Mouse (Mus musculus) forebrain, embryonic 10.5 days (tissue): ENCODE results near the gene Krt7. TPM values are rescaled to one million over a fixed set of nuclear protein-coding genes. Genes with fewer than 3 reads are reported as not detected.
A peak's percentile ranks its signal among the peaks of the same experiment; 100 is the strongest.

ENCODE experiments used
- DNase-seq: peaks from one replicate; pipeline ENCODE4 v3.0.0-alpha.2; 2017; ENCODE audit warnings: low spot score; ENCODE audit errors: extremely low spot score
- H3K27ac ChIP-seq: fragments of 300-500 bp; sonication (generic); 2 replicates; pipeline ENCODE4 v1.5.1; 2016; ENCODE audit warnings: mild to moderate bottlenecking
- H3K27me3 ChIP-seq: fragments of 300-500 bp; sonication (generic); 2 replicates; pipeline ENCODE4 v1.6.1; 2016; ENCODE audit warnings: mild to moderate bottlenecking; ENCODE audit not compliant: poor library complexity, severe bottlenecking
- H3K36me3 ChIP-seq: fragments of 300-500 bp; sonication (generic); replicated peaks from 2 replicates; pipeline ENCODE4 v1.6.1; 2016; ENCODE audit warnings: mild to moderate bottlenecking, moderate library complexity
- H3K4me1 ChIP-seq: fragments of 300-500 bp; sonication (generic); 2 replicates; pipeline ENCODE4 v1.6.1; 2016
- H3K4me3 ChIP-seq: fragments of 300-500 bp; sonication (generic); 2 replicates; pipeline ENCODE4 v1.5.1; 2016; ENCODE audit warnings: mild to moderate bottlenecking, moderate library complexity
- H3K9me3 ChIP-seq: fragments of 300-500 bp; sonication (generic); 2 replicates; pipeline ENCODE4 v1.6.1; 2016; ENCODE audit warnings: mild to moderate bottlenecking, moderate library complexity
- WGBS: fragments of 180-500 bp; shearing (Covaris S2); methylation state at CpG from one replicate; pipeline ENCODE4 v1.1.7; 2016; 5-methylcytosine and 5-hydroxymethylcytosine counted together
- polyA plus RNA-seq: library from polyadenylated mRNA; unstranded; fragments of >200 nt; fragmentation: Nextera tagmentation; extraction: Ambion mirVana; gene quantifications from 2 replicates; pipeline ENCODE4 v1.2.1, GENCODE M21; 2016

Krt7 gene
- polyA plus RNA-seq, 1 experiment from 2014 or later = 12.2 TPM

GRCm38 (mm10) chr15:101370101-101370911, 40.5 kb upstream of the Krt7 start, which contains the start of gene Krt80:
TSS of gene Krt80 (minus strand) at chr15:101370162.
- Histone ChIP-seq H3K4me1 (peaks cover 30% of the 10 kb centered on the region), H3K4me3 (no peak within 1 kb of the TSS), H3K27me3 (0 out of 2 replicates have a peak, but pooled peaks cover 11% of the 10 kb centered on the region), H3K9me3 (no peaks in the 10 kb centered on the region), H3K36me3 (no peaks in the 10 kb centered on the region), H3K27ac (no peak within 1 kb of the TSS; the same call in 1 of the 2 replicates)
- no peak for DNase-seq
- 66% methylated on average over 22 of the region's 22 CpGs for WGBS

- Histone ChIP-seq H3K4me3 (no peak overlapping the region), H3K9me3 (no peaks in the 10 kb centered on the region), H3K4me1 (peaks cover 34% of the 10 kb centered on the region), H3K36me3 (no peaks in the 10 kb centered on the region), H3K27me3 (0 out of 2 replicates have a peak, but pooled peaks cover 11% of the 10 kb centered on the region), H3K27ac (no peak overlapping the region)
- 87% methylated on average over 15 of the region's 15 CpGs for WGBS
- no peak for DNase-seq
These were observed 39.5 kb upstream of the Krt7 start for GRCm38 (mm10) chr15:101371141-101371985.

GRCm38 (mm10) chr15:101372131-101372977, 38.5 kb upstream of the Krt7 start:
- WGBS = 75% methylated on average over 7 of the region's 7 CpGs
- H3K27me3 ChIP-seq = 0 out of 2 replicates have a peak, but pooled peaks cover 11% of the 10 kb centered on the region
- H3K27ac ChIP-seq = no peak overlapping the region
- no peaks in the 10 kb centered on the region for H3K9me3 ChIP-seq
- no peaks in the 10 kb centered on the region for H3K36me3 ChIP-seq
- H3K4me3 ChIP-seq = no peak overlapping the region
- no peak for DNase-seq
- peaks cover 30% of the 10 kb centered on the region for H3K4me1 ChIP-seq

DNA sequence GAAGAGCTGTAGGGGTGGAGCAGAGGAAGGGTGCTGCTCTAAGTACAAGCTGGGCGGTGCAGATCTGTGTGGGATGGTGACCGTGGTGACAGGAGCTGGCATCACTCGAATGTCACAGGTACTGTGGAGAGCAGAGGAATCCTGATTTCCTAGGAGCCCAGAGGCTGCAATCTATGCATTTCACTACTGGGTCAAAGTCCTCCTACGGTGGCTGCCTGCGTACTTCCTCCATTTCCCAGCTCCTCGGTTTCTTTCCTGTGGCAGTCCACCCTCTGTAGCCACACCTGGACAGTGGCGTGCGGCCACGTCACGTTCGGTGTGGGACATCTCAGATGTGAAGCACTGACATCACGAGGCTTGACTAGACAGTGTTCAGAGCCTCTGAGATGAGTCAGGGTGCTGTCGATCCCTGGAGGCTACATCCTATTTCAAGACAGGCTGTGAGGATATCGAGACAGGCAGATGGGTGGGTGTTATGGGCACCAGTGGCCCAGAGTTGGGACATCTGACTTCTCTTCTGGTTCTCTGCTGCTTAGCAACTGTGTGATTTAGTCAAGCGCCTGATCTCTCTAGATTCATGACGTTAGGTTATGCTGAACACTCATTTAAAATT, 37.5 kb upstream of the Krt7 start:
- 91% methylated on average over 16 of the region's 16 CpGs for WGBS
- Histone ChIP-seq H3K27me3 (0 out of 2 replicates have a peak, but pooled peaks cover 11% of the 10 kb centered on the region), H3K9me3 (no peaks in the 10 kb centered on the region), H3K36me3 (no peaks in the 10 kb centered on the region), H3K4me1 (peaks cover 30% of the 10 kb centered on the region), H3K27ac (no peak overlapping the region), H3K4me3 (no peak overlapping the region)
- DNase-seq = no peak

DNA sequence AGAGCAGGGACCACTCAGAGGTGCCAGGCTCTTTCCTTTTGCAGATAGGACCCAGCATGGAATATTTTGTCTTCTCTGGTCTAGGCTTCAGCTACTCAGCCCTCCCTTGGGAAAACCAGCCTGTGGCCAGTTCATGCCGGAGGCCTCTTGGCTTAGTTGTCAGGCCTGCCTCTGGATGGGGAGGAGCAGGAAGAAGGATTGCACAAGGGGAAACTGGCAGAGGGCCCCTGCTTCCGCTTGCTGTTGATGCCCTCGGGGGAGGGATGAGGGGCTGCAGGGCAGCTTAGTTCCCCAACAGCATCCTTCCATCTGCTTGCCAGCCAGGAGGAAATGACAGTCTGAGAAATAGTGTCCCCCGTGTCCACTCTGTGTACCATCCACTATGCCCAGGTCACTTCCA, 36.0 kb upstream of the Krt7 start:
- H3K4me1 ChIP-seq = peaks cover 27% of the 10 kb centered on the region
- H3K9me3 ChIP-seq = no peaks in the 10 kb centered on the region
- H3K36me3 ChIP-seq = no peaks in the 10 kb centered on the region
- no peak for DNase-seq
- 72% methylated on average over 4 of the region's 4 CpGs for WGBS
- no peak overlapping the region for H3K4me3 ChIP-seq
- H3K27ac ChIP-seq = no peak overlapping the region
- 0 out of 2 replicates have a peak, but pooled peaks cover 4% of the 10 kb centered on the region for H3K27me3 ChIP-seq

GRCm38 (mm10) chr15:101375956-101376775, 34.7 kb upstream of the Krt7 start:
- Histone ChIP-seq H3K27ac (0 out of 2 replicates have a peak overlapping the region, but pooled peaks have one; percentile 12), H3K27me3 (no peaks in the 10 kb centered on the region), H3K36me3 (no peaks in the 10 kb centered on the region), H3K4me1 (peaks cover 24% of the 10 kb centered on the region), H3K4me3 (no peak overlapping the region), H3K9me3 (no peaks in the 10 kb centered on the region)
- WGBS = 72% methylated on average over 6 of the region's 6 CpGs
- no peak for DNase-seq

DNA sequence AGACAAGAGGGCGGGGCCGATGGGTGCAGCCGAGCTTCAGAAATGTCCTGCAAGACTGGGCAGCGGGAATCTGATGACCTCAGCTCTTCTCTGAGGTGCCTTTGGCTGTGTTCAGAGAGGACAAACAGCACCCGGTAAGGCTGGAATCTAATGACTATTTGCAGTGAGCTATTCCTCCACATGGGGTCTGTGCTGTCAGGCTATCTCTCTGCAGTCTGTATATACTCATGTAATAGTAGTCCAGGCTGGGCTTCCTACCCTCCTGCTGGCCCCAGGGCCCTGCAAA, 34.1 kb upstream of the Krt7 start:
- peaks cover 22% of the 10 kb centered on the region for H3K4me1 ChIP-seq
- no peaks in the 10 kb centered on the region for H3K27me3 ChIP-seq
- H3K36me3 ChIP-seq = no peaks in the 10 kb centered on the region
- no peak overlapping the region for H3K4me3 ChIP-seq
- H3K27ac ChIP-seq = no peak overlapping the region
- no peaks in the 10 kb centered on the region for H3K9me3 ChIP-seq
- WGBS = 78% methylated on average over 5 of the region's 5 CpGs
- DNase-seq = no peak

DNA sequence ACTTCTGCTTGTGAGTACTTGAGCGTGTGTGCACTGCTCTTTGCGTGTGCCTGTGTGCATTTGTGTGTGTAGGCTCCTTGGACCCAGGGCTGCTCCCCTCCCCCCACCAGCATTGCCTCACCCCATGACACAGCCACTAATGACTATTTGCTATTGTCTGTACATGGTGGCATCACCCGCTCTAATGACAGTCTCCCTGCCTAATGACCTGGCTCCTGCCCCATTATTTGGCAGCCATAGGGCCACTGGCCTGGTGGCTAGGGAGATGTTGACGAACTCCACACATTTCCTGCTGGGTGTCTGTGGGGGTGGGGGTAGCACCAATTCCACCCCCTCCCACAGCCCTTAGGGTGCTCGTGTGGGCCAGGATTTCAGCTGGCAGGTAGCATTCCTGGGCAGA, 32.2 kb upstream of the Krt7 start:
- WGBS = 73% methylated on average over 5 of the region's 5 CpGs
- Histone ChIP-seq H3K4me1 (peaks cover 22% of the 10 kb centered on the region), H3K9me3 (no peaks in the 10 kb centered on the region), H3K27me3 (no peaks in the 10 kb centered on the region), H3K4me3 (no peak overlapping the region), H3K36me3 (no peaks in the 10 kb centered on the region), H3K27ac (no peak overlapping the region)
- DNase-seq = no peak

GRCm38 (mm10) chr15:101381758-101382157, 29.1 kb upstream of the Krt7 start:
- no peak for DNase-seq
- WGBS = 71% methylated on average over 9 of the region's 9 CpGs
- Histone ChIP-seq H3K27me3 (no peaks in the 10 kb centered on the region), H3K9me3 (no peaks in the 10 kb centered on the region), H3K27ac (no peak overlapping the region), H3K4me1 (peaks cover 9% of the 10 kb centered on the region), H3K36me3 (no peaks in the 10 kb centered on the region), H3K4me3 (no peak overlapping the region)

GRCm38 (mm10) chr15:101382811-101383210, 28.0 kb upstream of the Krt7 start:
- Histone ChIP-seq H3K36me3 (no peaks in the 10 kb centered on the region), H3K4me1 (peaks cover 10% of the 10 kb centered on the region), H3K9me3 (no peaks in the 10 kb centered on the region), H3K4me3 (no peak overlapping the region), H3K27me3 (no peaks in the 10 kb centered on the region), H3K27ac (no peak overlapping the region)
- DNase-seq = no peak
- 86% methylated on average over 11 of the region's 11 CpGs for WGBS

- no peak for DNase-seq
- Histone ChIP-seq H3K27ac (no peak overlapping the region), H3K36me3 (no peaks in the 10 kb centered on the region), H3K4me1 (peaks cover 10% of the 10 kb centered on the region; the same call in 1 of the 2 replicates), H3K4me3 (no peak overlapping the region), H3K9me3 (no peaks in the 10 kb centered on the region), H3K27me3 (no peaks in the 10 kb centered on the region)
- WGBS = 88% methylated on average over 7 of the region's 7 CpGs
These were observed 26.2 kb upstream of the Krt7 start for GRCm38 (mm10) chr15:101384610-101385009.
